Mouse (Mus musculus): ENCODE data around the gene B3glct.

B3glct gene

DNA sequence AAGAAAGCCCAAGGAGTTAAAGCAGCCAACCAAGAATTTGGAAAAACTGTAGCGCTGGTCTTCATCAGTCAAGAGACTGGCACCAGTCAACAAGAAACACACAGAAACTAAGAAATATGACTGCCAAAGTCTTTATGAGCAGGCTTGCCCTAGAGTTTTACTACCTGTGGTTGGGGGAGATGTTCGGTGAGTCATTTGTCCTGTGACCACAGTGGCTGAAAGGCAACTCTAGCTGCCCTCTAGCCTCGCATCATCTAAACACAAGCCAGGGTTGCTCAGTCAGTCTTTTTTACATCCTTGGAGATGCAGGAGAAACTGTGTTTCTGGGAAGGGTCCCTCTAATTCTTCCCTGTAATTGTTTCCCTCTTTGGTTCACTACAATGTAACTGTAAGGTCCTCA is 834 bp upstream of the B3glct start:
- no peak for DNase-seq (ENCODE audit: low spot score)

- no peak for DNase-seq (ENCODE audit: low spot score)
These were observed 939 bp downstream of the B3glct start for GRCm38 (mm10) chr5:149678990-149679348.

DNA sequence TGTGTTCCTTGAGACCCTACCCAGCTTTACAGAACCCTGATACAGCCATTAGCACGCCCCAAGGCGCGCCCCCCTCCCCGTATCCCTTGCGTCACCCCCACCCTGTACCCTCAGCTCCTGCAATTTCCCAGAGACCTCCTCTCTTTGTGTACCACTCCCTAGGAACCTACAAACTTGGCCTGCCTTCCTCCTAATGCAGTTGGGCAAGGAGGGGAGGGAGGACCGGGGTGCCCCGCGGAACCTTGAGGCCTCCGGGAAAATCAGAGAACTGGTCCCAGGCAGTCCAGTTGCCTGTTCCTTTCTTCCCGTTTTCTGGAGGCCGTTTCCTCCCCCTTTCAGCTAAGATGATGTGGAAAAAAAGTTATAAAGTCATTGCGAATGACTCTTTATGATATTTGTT is 1.3 kb downstream of the B3glct start:
- no peak for DNase-seq (ENCODE audit: low spot score)

GRCm38 (mm10) chr5:149679886-149680285 is 1.9 kb downstream of the B3glct start:
- DNase-seq (ENCODE audit: low spot score), result no peak

DNA sequence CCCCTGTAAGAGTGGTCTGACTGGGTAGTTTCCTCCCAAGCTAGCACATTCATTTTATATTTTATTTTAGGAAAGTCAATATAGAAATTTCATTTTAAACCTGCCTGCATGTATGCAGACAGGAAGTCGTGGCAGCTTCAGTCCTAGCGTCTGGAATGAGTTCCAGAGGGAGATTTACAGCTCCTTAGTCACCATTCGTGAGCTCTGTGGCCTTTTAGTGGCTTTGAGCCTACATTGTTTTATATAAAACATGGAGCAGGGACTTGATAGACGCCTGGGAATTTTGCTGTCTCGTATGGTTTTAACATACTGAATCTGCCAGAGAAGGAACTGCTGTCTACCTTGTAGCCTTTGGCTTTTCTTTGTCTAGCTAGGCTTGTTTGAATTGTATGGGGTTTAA is 2.9 kb downstream of the B3glct start:
- DNase-seq (ENCODE audit: low spot score), result no peak

GRCm38 (mm10) chr5:149689860-149690259 is 11.8 kb downstream of the B3glct start:
- no peak for DNase-seq (ENCODE audit: low spot score)

DNA sequence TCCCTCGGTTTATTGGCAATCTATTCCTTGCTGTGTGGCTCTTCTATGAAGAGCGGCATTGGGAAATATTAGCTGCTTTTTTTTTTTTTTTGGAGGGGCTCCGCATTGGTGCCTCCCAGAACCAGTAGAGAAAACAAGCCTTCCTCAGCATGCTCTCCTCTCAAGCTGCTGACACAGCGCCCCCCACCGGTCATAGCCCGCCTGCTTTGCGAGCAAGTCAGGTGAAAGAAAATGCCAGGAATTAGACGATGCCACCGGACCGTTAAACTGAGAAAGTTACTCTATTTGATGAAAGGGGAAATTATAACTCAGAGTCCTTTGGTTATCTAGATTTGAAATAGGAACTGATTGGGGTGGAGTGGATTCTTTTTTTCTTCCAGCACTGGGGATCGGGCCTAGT is 14.5 kb downstream of the B3glct start:
- no peak for DNase-seq (ENCODE audit: low spot score)

DNA sequence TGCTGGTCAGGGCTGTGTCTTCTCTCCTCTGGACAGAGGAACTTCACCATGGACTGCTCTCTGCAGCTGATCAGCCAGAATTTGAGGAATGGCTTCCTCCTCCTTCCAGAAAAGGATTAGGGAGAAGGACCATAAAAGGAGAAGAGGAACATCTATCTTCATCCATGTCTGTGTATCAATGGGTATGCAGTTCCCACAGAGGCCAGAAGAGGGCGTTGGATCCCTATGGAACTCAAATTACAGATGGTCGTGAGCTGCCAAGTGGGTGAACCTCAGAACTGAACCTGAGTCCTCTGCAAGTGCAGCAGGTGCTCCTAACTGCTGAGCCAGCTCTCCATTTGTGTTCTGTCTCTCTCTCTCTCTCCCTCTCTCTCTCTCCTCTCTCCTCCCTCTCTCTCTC is 15.2 kb downstream of the B3glct start:
- no peak for DNase-seq (ENCODE audit: low spot score)

GRCm38 (mm10) chr5:149693968-149694367 is 15.9 kb downstream of the B3glct start:
- DNase-seq (ENCODE audit: low spot score), result no peak

DNA sequence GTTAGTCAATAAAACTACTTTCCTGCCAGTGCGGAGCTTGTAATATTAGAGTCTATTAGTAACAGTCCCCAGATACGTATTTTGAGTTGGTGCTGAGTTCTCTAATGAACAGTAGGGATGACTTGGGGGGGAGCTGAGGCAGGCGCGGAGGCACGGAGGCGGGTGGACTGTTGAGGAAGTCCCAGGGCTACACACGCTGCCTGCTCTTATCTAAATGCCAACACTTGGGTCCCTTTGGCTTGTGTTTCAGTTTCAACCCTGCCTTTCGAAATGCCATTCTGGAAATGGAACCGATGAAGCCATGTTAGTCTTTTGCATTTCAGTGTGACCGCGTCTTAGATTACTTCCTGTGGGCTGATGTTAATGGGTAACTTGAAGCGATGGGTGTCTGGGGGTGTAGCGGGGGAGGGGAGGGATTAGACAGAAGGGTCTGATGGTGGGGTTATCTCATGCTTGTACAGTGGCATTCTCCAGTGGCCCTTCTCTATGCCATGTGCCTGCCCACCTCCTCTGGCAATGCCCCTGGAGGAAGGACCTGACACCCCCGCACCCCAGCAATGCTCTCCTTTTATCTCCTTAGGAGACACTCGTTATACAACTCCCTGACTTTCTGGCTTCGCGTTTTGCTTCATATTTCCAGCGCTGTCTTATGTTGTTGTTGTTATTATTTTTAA is 17.2 kb downstream of the B3glct start:
- DNase-seq (ENCODE audit: low spot score), result no peak

- DNase-seq (ENCODE audit: low spot score), result no peak
These were observed 24.7 kb downstream of the B3glct start for GRCm38 (mm10) chr5:149702770-149703169.

DNA sequence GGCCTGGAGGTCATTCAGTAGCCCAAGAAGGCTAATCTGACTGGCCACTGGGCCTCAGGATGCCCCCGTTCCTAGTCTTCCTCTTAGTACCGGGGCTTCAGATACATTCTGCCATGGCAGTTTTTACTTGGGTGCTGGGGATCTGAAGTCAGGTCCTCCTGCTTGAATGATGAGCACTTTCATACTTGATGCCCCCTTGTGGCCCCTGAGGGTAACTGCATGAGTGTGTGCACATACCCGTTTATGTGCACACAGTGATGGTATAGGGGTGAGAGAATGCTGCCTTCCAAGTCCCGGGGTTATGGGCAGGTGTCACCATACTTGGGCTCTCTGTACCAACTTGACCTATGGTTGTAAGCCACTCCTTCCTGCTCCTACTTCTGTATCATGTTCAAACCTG is 33.5 kb downstream of the B3glct start:
- DNase-seq (ENCODE audit: low spot score), result no peak

GRCm38 (mm10) chr5:149713170-149713774 is 35.2 kb downstream of the B3glct start:
- DNase-seq (ENCODE audit: low spot score), result peak; percentile 33

DNA sequence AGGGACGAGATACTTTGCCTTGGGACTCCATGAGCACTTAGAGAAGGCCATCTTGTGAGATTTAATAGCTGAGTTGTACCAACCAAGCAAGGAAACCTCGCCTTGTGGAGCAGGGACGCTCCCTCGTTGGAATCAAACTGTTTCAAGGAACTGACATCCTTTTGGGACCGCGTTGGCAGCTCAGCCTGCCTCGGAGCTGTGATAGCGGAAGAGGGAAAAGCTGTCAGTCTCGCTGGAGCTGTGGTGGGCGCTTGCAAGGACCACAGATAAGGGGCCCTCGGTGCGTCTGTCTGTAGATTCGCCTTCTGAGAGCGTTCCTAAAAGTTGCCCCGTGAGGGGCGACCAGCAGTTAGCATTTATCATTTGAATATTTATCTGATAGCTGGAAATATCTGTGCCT is 35.8 kb downstream of the B3glct start:
- no peak for DNase-seq (ENCODE audit: low spot score)

GRCm38 (mm10) chr5:149715571-149716328 is 37.7 kb downstream of the B3glct start:
- DNase-seq (ENCODE audit: low spot score), result no peak

DNA sequence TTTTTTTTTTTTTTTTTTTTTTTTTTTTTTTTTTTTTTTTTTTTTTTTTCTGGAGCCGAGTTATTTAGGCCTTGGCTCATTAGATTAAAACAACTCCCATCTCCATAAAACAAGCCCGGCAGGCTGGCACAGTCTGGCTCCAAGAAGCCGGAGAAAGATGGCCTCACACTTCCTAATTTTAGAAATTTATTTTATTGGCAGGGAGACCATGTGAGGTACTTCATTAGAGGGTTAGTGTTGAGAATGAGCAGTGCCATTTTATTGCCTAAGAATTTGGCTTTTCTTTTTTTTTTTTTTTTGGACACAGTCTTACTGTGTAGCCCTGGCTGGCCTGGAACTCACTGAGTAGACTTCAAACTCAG is 38.3 kb downstream of the B3glct start:
- DNase-seq (ENCODE audit: low spot score), result no peak

DNA sequence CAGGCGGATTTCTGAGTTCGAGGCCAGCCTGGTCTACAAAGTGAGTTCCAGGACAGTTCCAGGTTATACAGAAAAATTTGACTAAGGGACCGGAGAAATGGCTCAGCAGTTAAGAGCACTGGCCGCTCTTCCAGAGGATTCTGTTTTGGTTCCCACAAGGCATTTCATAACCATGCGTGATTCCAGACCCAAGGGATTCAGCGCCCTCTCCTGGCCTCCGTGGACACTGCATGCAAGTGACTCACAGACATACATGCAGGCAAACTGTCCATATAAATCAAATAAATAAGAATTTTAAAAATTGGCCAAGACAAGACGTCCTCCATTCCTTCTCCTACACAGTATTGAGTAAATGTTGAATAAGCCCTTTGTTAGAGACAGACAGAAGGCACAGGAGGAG is 53.7 kb downstream of the B3glct start:
- DNase-seq (ENCODE audit: low spot score), result no peak

- DNase-seq (ENCODE audit: low spot score), result no peak
These were observed 59.2 kb downstream of the B3glct start for GRCm38 (mm10) chr5:149737210-149737609.

- DNase-seq (ENCODE audit: low spot score), result no peak
These were observed 62.1 kb downstream of the B3glct start for GRCm38 (mm10) chr5:149740145-149740544.

- no peak for DNase-seq (ENCODE audit: low spot score)
These were observed 62.7 kb downstream of the B3glct start for GRCm38 (mm10) chr5:149740703-149741102.

GRCm38 (mm10) chr5:149742286-149742685 is 64.3 kb downstream of the B3glct start:
- DNase-seq (ENCODE audit: low spot score), result no peak

GRCm38 (mm10) chr5:149745079-149745478 is 67.0 kb downstream of the B3glct start:
- no peak for DNase-seq (ENCODE audit: low spot score)

All from ovary, postnatal 14 days (tissue).